Mouse (Mus musculus) forebrain, embryonic 13.5 days (tissue): ENCODE measurements around the gene Miga1. TPM values are rescaled to one million over a fixed set of nuclear protein-coding genes. Genes with fewer than 3 reads are reported as not detected.

Experiments
- ATAC-seq: fragments of 200-750 bp; cut with Nextera tagmentation; 2 replicates; pipeline ENCODE4 v1.8.0; 2017
- H3K27ac ChIP-seq: fragments of 300-500 bp; sonication (generic); 2 replicates; pipeline ENCODE4 v1.5.1; 2015; ENCODE audit warnings: inconsistent platforms, mild to moderate bottlenecking, moderate library complexity
- H3K27me3 ChIP-seq: fragments of 300-500 bp; sonication (generic); 2 replicates; pipeline ENCODE4 v1.6.1; 2015; ENCODE audit warnings: mild to moderate bottlenecking, inconsistent platforms
- H3K36me3 ChIP-seq: fragments of 300-500 bp; sonication (generic); 2 replicates; pipeline ENCODE4 v1.6.1; 2015; ENCODE audit warnings: mild to moderate bottlenecking, inconsistent platforms; ENCODE audit not compliant: poor library complexity, severe bottlenecking
- H3K4me1 ChIP-seq: fragments of 300-500 bp; sonication (generic); 2 replicates; pipeline ENCODE4 v1.6.1; 2015; ENCODE audit warnings: inconsistent platforms
- H3K4me2 ChIP-seq: fragments of 300-500 bp; sonication (generic); 2 replicates; pipeline ENCODE4 v1.6.1; 2015; ENCODE audit warnings: inconsistent platforms, mild to moderate bottlenecking, moderate library complexity
- H3K4me3 ChIP-seq: fragments of 300-500 bp; sonication (generic); 2 replicates; pipeline ENCODE4 v1.5.1; 2015; ENCODE audit warnings: mild to moderate bottlenecking, inconsistent platforms
- H3K9ac ChIP-seq: fragments of 300-500 bp; sonication (generic); 2 replicates; pipeline ENCODE4 v1.6.1; 2015; ENCODE audit warnings: mild to moderate bottlenecking, inconsistent platforms
- H3K9me3 ChIP-seq: fragments of 300-500 bp; sonication (generic); replicated peaks from 2 replicates; pipeline ENCODE4 v1.6.1; 2016; ENCODE audit warnings: inconsistent platforms
- WGBS: fragments of 180-500 bp; shearing (Covaris S2); methylation state at CpG from one replicate; pipeline ENCODE4 v1.1.7; 2015; 5-methylcytosine and 5-hydroxymethylcytosine counted together
- polyA plus RNA-seq: library from polyadenylated mRNA; unstranded; fragments of >200 nt; fragmentation: Nextera tagmentation; extraction: Ambion mirVana; gene quantifications from 2 replicates; pipeline ENCODE4 v1.2.1, GENCODE M21; 2015

The Miga1 gene
- polyA plus RNA-seq, 1 experiment from 2014 or later = 22.1 TPM

DNA sequence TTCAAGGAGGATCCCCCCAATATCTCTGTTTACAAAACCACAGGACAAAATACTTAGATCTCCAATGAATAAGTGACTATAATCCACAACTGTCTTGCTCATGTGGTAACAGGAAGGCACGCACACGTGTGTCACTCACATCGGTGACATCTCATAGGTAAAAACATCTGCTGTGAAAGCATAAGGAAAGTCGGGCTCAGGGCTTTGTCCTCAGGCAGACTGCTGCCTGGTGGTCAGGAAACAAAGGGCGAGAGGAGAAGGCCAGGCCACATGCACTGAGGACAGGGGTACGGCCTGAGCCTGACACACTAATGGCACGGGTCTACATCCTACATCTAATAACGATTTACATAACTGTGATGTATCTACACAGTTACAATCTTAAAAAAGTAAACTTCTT lies 65.2 kb downstream of the Miga1 start:
- Histone ChIP-seq H3K9me3 (no peaks in the 10 kb centered on the region), H3K4me1 (no peaks in the 10 kb centered on the region), H3K4me3 (no peak overlapping the region), H3K27me3 (no peaks in the 10 kb centered on the region), H3K36me3 (peaks cover 30% of the 10 kb centered on the region), H3K4me2 (no peak overlapping the region), H3K9ac (no peak overlapping the region), H3K27ac (no peak overlapping the region)
- no peak for ATAC-seq
- 73% methylated on average over 8 of the region's 8 CpGs for WGBS

GRCm38 (mm10) chr3:152272974-152273685 lies 67.1 kb downstream of the Miga1 start:
- H3K9me3 ChIP-seq = no peaks in the 10 kb centered on the region
- H3K4me1 ChIP-seq = no peaks in the 10 kb centered on the region
- no peak overlapping the region for H3K4me2 ChIP-seq
- ATAC-seq = no peak
- no peak overlapping the region for H3K4me3 ChIP-seq
- no peak overlapping the region for H3K9ac ChIP-seq
- H3K27ac ChIP-seq = no peak overlapping the region
- H3K27me3 ChIP-seq = no peaks in the 10 kb centered on the region
- H3K36me3 ChIP-seq = peaks cover 26% of the 10 kb centered on the region
- WGBS = 87% methylated on average over 20 of the region's 20 CpGs

- Histone ChIP-seq H3K27me3 (peaks cover 6% of the 10 kb centered on the region), H3K9ac (no peak overlapping the region), H3K27ac (no peak overlapping the region), H3K36me3 (peaks cover 20% of the 10 kb centered on the region), H3K4me3 (no peak overlapping the region), H3K4me1 (no peaks in the 10 kb centered on the region), H3K9me3 (no peaks in the 10 kb centered on the region), H3K4me2 (no peak overlapping the region)
- WGBS = 92% methylated on average over 6 of the region's 6 CpGs
- ATAC-seq = no peak
Measured at GRCm38 (mm10) chr3:152271876-152272275, 68.3 kb downstream of the Miga1 start.

DNA sequence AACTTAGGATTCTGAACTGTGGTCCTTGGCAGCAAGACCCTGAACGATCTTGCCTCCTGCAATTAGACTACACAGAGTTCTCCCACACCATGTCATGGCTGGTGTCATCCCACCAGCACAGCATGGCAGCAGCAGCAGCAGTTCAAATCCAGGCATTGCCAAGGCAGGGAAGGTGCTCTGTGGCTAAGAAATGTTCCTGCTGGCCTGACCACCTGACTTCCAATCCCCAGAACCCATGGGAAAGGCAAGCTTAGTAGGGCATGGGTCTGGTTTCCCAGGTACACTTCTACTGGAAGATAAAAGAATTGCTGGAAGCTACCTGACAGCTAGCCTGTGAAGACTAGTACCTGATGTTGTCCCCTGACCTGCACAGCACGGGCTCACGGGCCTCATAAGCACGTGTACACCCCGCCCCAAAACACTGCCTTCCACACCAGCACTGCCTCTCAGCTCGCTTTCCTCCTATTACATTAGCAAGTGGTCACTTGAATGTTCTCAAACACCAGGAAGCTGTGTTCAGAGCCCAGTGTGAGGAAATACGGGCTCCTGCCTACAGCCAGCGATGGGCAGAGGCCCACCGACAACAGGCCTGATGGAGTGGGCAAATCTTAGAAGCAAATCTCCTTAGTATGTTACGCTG lies 69.0 kb downstream of the Miga1 start:
- 90% methylated on average over 10 of the region's 10 CpGs for WGBS
- H3K27ac ChIP-seq = no peak overlapping the region
- ATAC-seq = no peak

GRCm38 (mm10) chr3:152268099-152268498 lies 72.1 kb downstream of the Miga1 start:
- WGBS = 95% methylated on average over 14 of the region's 14 CpGs
- Histone ChIP-seq H3K4me2 (no peak overlapping the region), H3K27me3 (peaks cover 43% of the 10 kb centered on the region), H3K9ac (no peak overlapping the region), H3K4me3 (no peak overlapping the region), H3K9me3 (no peaks in the 10 kb centered on the region), H3K4me1 (peaks cover 17% of the 10 kb centered on the region), H3K36me3 (peaks cover 4% of the 10 kb centered on the region; the same call in 1 of the 2 replicates), H3K27ac (no peak overlapping the region)
- ATAC-seq = no peak

More for the DNA sequence above, 69.0 kb downstream of the Miga1 start:
- Histone ChIP-seq H3K9me3 (no peaks in the 10 kb centered on the region), H3K9ac (no peak overlapping the region), H3K4me3 (no peak overlapping the region), H3K27me3 (peaks cover 13% of the 10 kb centered on the region), H3K4me1 (peaks cover 2% of the 10 kb centered on the region), H3K36me3 (peaks cover 13% of the 10 kb centered on the region), H3K4me2 (no peak overlapping the region)

DNA sequence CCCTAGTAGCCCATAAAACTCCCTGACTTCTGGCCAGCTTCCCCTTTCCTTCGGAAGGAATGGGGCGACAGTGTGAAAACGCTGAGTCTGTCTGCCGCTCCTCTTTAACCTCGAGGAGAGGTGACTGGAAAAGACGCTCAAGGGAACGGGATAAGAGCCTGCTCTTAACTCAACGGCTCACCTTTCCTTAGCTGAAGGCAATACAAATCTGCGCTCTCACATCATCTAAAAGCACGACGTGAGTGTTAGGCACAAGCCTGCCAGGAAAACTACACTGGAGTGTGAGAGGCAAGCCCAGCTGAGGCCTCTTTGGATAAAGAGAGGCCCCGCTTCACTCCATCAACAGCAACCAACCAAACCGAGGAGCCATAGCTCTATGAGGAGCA lies 74.2 kb downstream of the Miga1 start, which contains the start of gene Nexn:
TSS of gene Nexn (minus strand) at position 315 of the 386 bp plus-strand sequence.
- H3K4me3 ChIP-seq = peak within 1 kb of the TSS; percentile 55
- H3K4me1 ChIP-seq = peaks cover 17% of the 10 kb centered on the region
- H3K27ac ChIP-seq = no peak within 1 kb of the TSS
- 2% methylated on average over 13 of the region's 13 CpGs for WGBS
- peaks cover 58% of the 10 kb centered on the region for H3K27me3 ChIP-seq
- H3K9me3 ChIP-seq = no peaks in the 10 kb centered on the region
- ATAC-seq = peak; percentile 26
- H3K4me2 ChIP-seq = peak within 1 kb of the TSS; percentile 98
- peak within 1 kb of the TSS; percentile 67 for H3K9ac ChIP-seq
- H3K36me3 ChIP-seq = no peaks in the 10 kb centered on the region

- peaks cover 59% of the 10 kb centered on the region for H3K27me3 ChIP-seq
Measured at GRCm38 (mm10) chr3:152265351-152266035, 74.7 kb downstream of the Miga1 start.

DNA sequence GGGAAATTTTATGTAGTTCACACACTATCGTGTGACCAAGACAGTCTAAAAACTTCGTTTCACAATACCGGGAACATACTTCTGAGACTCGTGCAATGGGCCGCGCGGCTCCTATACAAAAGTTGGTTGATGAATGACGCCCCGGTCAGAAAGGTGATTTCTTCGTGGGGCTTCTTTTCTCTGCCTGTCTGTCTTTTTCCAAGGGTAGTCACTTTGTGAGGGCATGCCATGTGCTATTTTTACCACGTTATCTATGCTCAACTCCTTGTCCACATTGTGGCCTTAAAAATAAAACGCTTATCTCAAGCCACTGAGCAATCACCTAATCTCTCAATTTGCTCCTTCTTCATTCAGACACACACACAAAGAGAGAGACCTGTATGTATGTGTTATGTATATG lies 75.4 kb downstream of the Miga1 start:
- no peaks in the 10 kb centered on the region for H3K9me3 ChIP-seq
- H3K27ac ChIP-seq = no peak overlapping the region
- H3K27me3 ChIP-seq = peaks cover 59% of the 10 kb centered on the region
- 25% methylated on average over 12 of the region's 12 CpGs for WGBS
- ATAC-seq = no peak
- H3K4me2 ChIP-seq = peak overlapping the region; percentile 98
- no peaks in the 10 kb centered on the region for H3K36me3 ChIP-seq
- H3K4me1 ChIP-seq = peaks cover 17% of the 10 kb centered on the region
- H3K9ac ChIP-seq = no peak overlapping the region
- H3K4me3 ChIP-seq = peak overlapping the region; percentile 55

More at GRCm38 (mm10) chr3:152265351-152266035, 74.7 kb downstream of the Miga1 start:
- under 1% methylated on average over 56 of the region's 63 CpGs for WGBS
- ATAC-seq = peak; percentile 80
- Histone ChIP-seq H3K9me3 (no peaks in the 10 kb centered on the region), H3K27ac (no peak overlapping the region), H3K36me3 (no peaks in the 10 kb centered on the region), H3K4me2 (peak overlapping the region; percentile 98), H3K9ac (peak overlapping the region; percentile 67), H3K4me3 (peak overlapping the region; percentile 55), H3K4me1 (peaks cover 17% of the 10 kb centered on the region)

GRCm38 (mm10) chr3:152264374-152264773 lies 75.8 kb downstream of the Miga1 start:
- Histone ChIP-seq H3K9ac (no peak overlapping the region), H3K36me3 (no peaks in the 10 kb centered on the region), H3K4me2 (no peak overlapping the region), H3K4me1 (peaks cover 17% of the 10 kb centered on the region), H3K9me3 (no peaks in the 10 kb centered on the region), H3K4me3 (no peak overlapping the region), H3K27ac (no peak overlapping the region), H3K27me3 (peaks cover 59% of the 10 kb centered on the region)
- WGBS = 56% methylated on average over 10 of the region's 10 CpGs
- no peak for ATAC-seq

GRCm38 (mm10) chr3:152261948-152262347 lies 78.3 kb downstream of the Miga1 start:
- no peak overlapping the region for H3K4me3 ChIP-seq
- no peaks in the 10 kb centered on the region for H3K36me3 ChIP-seq
- H3K9ac ChIP-seq = no peak overlapping the region
- no peak overlapping the region for H3K27ac ChIP-seq
- 26% methylated on average over 8 of the region's 8 CpGs for WGBS
- no peaks in the 10 kb centered on the region for H3K9me3 ChIP-seq
- no peak for ATAC-seq
- H3K4me2 ChIP-seq = no peak overlapping the region
- H3K4me1 ChIP-seq = peaks cover 17% of the 10 kb centered on the region
- peaks cover 53% of the 10 kb centered on the region for H3K27me3 ChIP-seq

DNA sequence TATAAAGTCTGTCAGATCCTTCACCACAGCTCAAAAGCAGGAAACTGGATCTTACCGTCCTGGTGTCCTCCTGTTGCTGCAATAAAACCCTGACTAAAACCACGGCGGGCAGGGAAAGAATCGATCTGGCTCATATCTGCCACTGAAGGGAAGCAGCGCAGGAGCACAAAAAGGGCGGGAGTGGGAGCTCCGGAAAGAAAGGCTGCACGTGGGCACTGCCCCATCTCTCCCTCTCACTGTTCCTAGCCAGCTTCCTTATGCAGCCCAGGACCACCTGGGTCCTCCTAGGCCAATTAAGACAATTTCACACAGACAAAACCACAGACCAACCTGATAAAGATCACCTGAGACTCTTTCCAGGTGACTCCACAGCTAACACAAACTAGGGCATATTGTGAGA lies 78.8 kb downstream of the Miga1 start:
- Histone ChIP-seq H3K36me3 (no peaks in the 10 kb centered on the region), H3K9ac (no peak overlapping the region), H3K27me3 (peaks cover 48% of the 10 kb centered on the region), H3K4me1 (peaks cover 17% of the 10 kb centered on the region), H3K4me3 (no peak overlapping the region), H3K27ac (no peak overlapping the region), H3K4me2 (no peak overlapping the region), H3K9me3 (no peaks in the 10 kb centered on the region)
- ATAC-seq = no peak
- whole genome bisulfite sequencing = 57% methylated on average over 8 of the region's 8 CpGs

- ATAC-seq = no peak
- WGBS = 100% methylated on average over 1 of the region's 1 CpGs
Measured at GRCm38 (mm10) chr3:152260362-152260761, 79.8 kb downstream of the Miga1 start.

More at GRCm38 (mm10) chr3:152260362-152260761, 79.8 kb downstream of the Miga1 start:
- no peak overlapping the region for H3K27ac ChIP-seq
- no peaks in the 10 kb centered on the region for H3K9me3 ChIP-seq
- no peak overlapping the region for H3K9ac ChIP-seq
- no peak overlapping the region for H3K4me2 ChIP-seq
- no peaks in the 10 kb centered on the region for H3K36me3 ChIP-seq
- peaks cover 39% of the 10 kb centered on the region for H3K27me3 ChIP-seq
- H3K4me1 ChIP-seq = peaks cover 7% of the 10 kb centered on the region
- H3K4me3 ChIP-seq = no peak overlapping the region
